Mouse (Mus musculus): Measurements from ENCODE around the gene Shank2. TPM values are rescaled to one million over a fixed set of nuclear protein-coding genes. Genes with fewer than 3 reads are reported as not detected.

Gene Shank2
- polyA plus RNA-seq, 1 experiment from 2014 or later, result 0.92 TPM

GRCm38 (mm10) chr7:144257821-144258220, 256.1 kb downstream of the Shank2 start:
- ATAC-seq (no peak), DNase-seq (no peak)
- no peak overlapping the region for H3K4me3 ChIP-seq (ENCODE audit: low read depth, low read length)
- H3K4me1 ChIP-seq (ENCODE audit: insufficient read depth), result no peaks in the 10 kb centered on the region
- no peak for TF ChIP-seq CTCF (IDR thresholded peaks at IDR 0.05; ENCODE audit: low read depth)
- TF ChIP-seq EP300 (IDR thresholded peaks at IDR 0.05; ENCODE audit: low read depth), result no peak
- H3K36me3 ChIP-seq (replicated peaks; ENCODE audit: insufficient read depth, low read length), result 0 out of 2 replicates have a peak, but pooled peaks cover under 1% of the 10 kb centered on the region
- no peak overlapping the region for H3K4me2 ChIP-seq (ENCODE audit: low read depth, low read length)
- H3K27me3 ChIP-seq (ENCODE audit: insufficient read depth, low read length), result no peaks in the 10 kb centered on the region
- no peak overlapping the region for H3K27ac ChIP-seq (ENCODE audit: low read depth)
- WGBS (ENCODE audit: insufficient replicate concordance), result 67% methylated on average over 7 of the region's 7 CpGs
- H3K9ac ChIP-seq (replicated peaks), result no peak overlapping the region
- no peaks in the 10 kb centered on the region for H3K9me3 ChIP-seq (ENCODE audit: low read length)

GRCm38 (mm10) chr7:144258332-144258731, 256.6 kb downstream of the Shank2 start:
- Histone ChIP-seq H3K4me3 (ENCODE audit: low read depth, low read length) (no peak overlapping the region), H3K4me1 (ENCODE audit: insufficient read depth) (no peaks in the 10 kb centered on the region), H3K9ac (replicated peaks) (no peak overlapping the region), H3K4me2 (ENCODE audit: low read depth, low read length) (no peak overlapping the region), H3K27me3 (ENCODE audit: insufficient read depth, low read length) (no peaks in the 10 kb centered on the region), H3K36me3 (replicated peaks; ENCODE audit: insufficient read depth, low read length) (0 out of 2 replicates have a peak, but pooled peaks cover 3% of the 10 kb centered on the region), H3K27ac (ENCODE audit: low read depth) (no peak overlapping the region), H3K9me3 (ENCODE audit: low read length) (no peaks in the 10 kb centered on the region)
- TF ChIP-seq CTCF (IDR thresholded peaks at IDR 0.05; ENCODE audit: low read depth) (no peak), EP300 (IDR thresholded peaks at IDR 0.05; ENCODE audit: low read depth) (no peak)
- WGBS (ENCODE audit: insufficient replicate concordance), result 55% methylated on average over 4 of the region's 4 CpGs
- ATAC-seq (no peak), DNase-seq (no peak)

- H3K27me3 ChIP-seq (ENCODE audit: insufficient read depth, low read length), result no peaks in the 10 kb centered on the region
- H3K4me1 ChIP-seq (ENCODE audit: insufficient read depth), result no peaks in the 10 kb centered on the region
- H3K27ac ChIP-seq (ENCODE audit: low read depth), result no peak overlapping the region
- H3K4me2 ChIP-seq (ENCODE audit: low read depth, low read length), result no peak overlapping the region
- ATAC-seq (no peak), DNase-seq (no peak)
- no peak for TF ChIP-seq EP300 (IDR thresholded peaks at IDR 0.05; ENCODE audit: low read depth)
- TF ChIP-seq CTCF (IDR thresholded peaks at IDR 0.05; ENCODE audit: low read depth), result no peak
- no peak overlapping the region for H3K4me3 ChIP-seq (ENCODE audit: low read depth, low read length)
- H3K9ac ChIP-seq (replicated peaks), result no peak overlapping the region
- 76% methylated on average over 6 of the region's 6 CpGs for WGBS (ENCODE audit: insufficient replicate concordance)
- no peaks in the 10 kb centered on the region for H3K9me3 ChIP-seq (ENCODE audit: low read length)
- H3K36me3 ChIP-seq (replicated peaks; ENCODE audit: insufficient read depth, low read length), result 0 out of 2 replicates have a peak, but pooled peaks cover 3% of the 10 kb centered on the region
Observed at GRCm38 (mm10) chr7:144262666-144263065, 260.9 kb downstream of the Shank2 start.

- no peak overlapping the region for H3K4me2 ChIP-seq (ENCODE audit: low read depth, low read length)
- H3K27ac ChIP-seq (ENCODE audit: low read depth), result no peak overlapping the region
- TF ChIP-seq CTCF (IDR thresholded peaks at IDR 0.05; ENCODE audit: low read depth) (no peak), EP300 (IDR thresholded peaks at IDR 0.05; ENCODE audit: low read depth) (no peak)
- no peak overlapping the region for H3K9ac ChIP-seq (replicated peaks)
- H3K4me3 ChIP-seq (ENCODE audit: low read depth, low read length), result no peak overlapping the region
- no peaks in the 10 kb centered on the region for H3K27me3 ChIP-seq (ENCODE audit: insufficient read depth, low read length)
- ATAC-seq, result no peak
- H3K9me3 ChIP-seq (ENCODE audit: low read length), result no peaks in the 10 kb centered on the region
- DNase-seq, result no peak
- 0 out of 2 replicates have a peak, but pooled peaks cover 3% of the 10 kb centered on the region for H3K36me3 ChIP-seq (replicated peaks; ENCODE audit: insufficient read depth, low read length)
- H3K4me1 ChIP-seq (ENCODE audit: insufficient read depth), result no peaks in the 10 kb centered on the region
- WGBS (ENCODE audit: insufficient replicate concordance), result 71% methylated on average over 7 of the region's 7 CpGs
Observed at GRCm38 (mm10) chr7:144266745-144267144, 265.0 kb downstream of the Shank2 start.

GRCm38 (mm10) chr7:144268329-144268728, 266.6 kb downstream of the Shank2 start:
- Histone ChIP-seq H3K36me3 (replicated peaks; ENCODE audit: insufficient read depth, low read length) (no peaks in the 10 kb centered on the region), H3K4me1 (ENCODE audit: insufficient read depth) (no peaks in the 10 kb centered on the region), H3K27me3 (ENCODE audit: insufficient read depth, low read length) (no peaks in the 10 kb centered on the region), H3K4me2 (ENCODE audit: low read depth, low read length) (no peak overlapping the region), H3K4me3 (ENCODE audit: low read depth, low read length) (no peak overlapping the region), H3K9ac (replicated peaks) (no peak overlapping the region), H3K27ac (ENCODE audit: low read depth) (no peak overlapping the region), H3K9me3 (ENCODE audit: low read length) (no peaks in the 10 kb centered on the region)
- no peak for TF ChIP-seq EP300 (IDR thresholded peaks at IDR 0.05; ENCODE audit: low read depth)
- TF ChIP-seq CTCF (IDR thresholded peaks at IDR 0.05; ENCODE audit: low read depth), result no peak
- ATAC-seq, result no peak
- WGBS (ENCODE audit: insufficient replicate concordance), result 65% methylated on average over 7 of the region's 7 CpGs
- DNase-seq, result no peak

GRCm38 (mm10) chr7:144268778-144269177, 267.1 kb downstream of the Shank2 start:
- no peaks in the 10 kb centered on the region for H3K4me1 ChIP-seq (ENCODE audit: insufficient read depth)
- H3K27me3 ChIP-seq (ENCODE audit: insufficient read depth, low read length), result no peaks in the 10 kb centered on the region
- TF ChIP-seq EP300 (IDR thresholded peaks at IDR 0.05; ENCODE audit: low read depth), result no peak
- TF ChIP-seq CTCF (IDR thresholded peaks at IDR 0.05; ENCODE audit: low read depth), result no peak
- H3K9me3 ChIP-seq (ENCODE audit: low read length), result no peaks in the 10 kb centered on the region
- H3K36me3 ChIP-seq (replicated peaks; ENCODE audit: insufficient read depth, low read length), result no peaks in the 10 kb centered on the region
- WGBS (ENCODE audit: insufficient replicate concordance), result 74% methylated on average over 4 of the region's 4 CpGs
- DNase-seq, result no peak
- ATAC-seq, result no peak
- no peak overlapping the region for H3K9ac ChIP-seq (replicated peaks)
- H3K27ac ChIP-seq (ENCODE audit: low read depth), result no peak overlapping the region
- no peak overlapping the region for H3K4me2 ChIP-seq (ENCODE audit: low read depth, low read length)
- H3K4me3 ChIP-seq (ENCODE audit: low read depth, low read length), result no peak overlapping the region

GRCm38 (mm10) chr7:144271074-144271473, 269.3 kb downstream of the Shank2 start:
- no peaks in the 10 kb centered on the region for H3K9me3 ChIP-seq (ENCODE audit: low read length)
- no peaks in the 10 kb centered on the region for H3K36me3 ChIP-seq (replicated peaks; ENCODE audit: insufficient read depth, low read length)
- no peak overlapping the region for H3K4me2 ChIP-seq (ENCODE audit: low read depth, low read length)
- no peaks in the 10 kb centered on the region for H3K27me3 ChIP-seq (ENCODE audit: insufficient read depth, low read length)
- TF ChIP-seq CTCF (IDR thresholded peaks at IDR 0.05; ENCODE audit: low read depth), result no peak
- TF ChIP-seq EP300 (IDR thresholded peaks at IDR 0.05; ENCODE audit: low read depth), result no peak
- DNase-seq (no peak), ATAC-seq (no peak)
- H3K4me3 ChIP-seq (ENCODE audit: low read depth, low read length), result no peak overlapping the region
- WGBS (ENCODE audit: insufficient replicate concordance), result 79% methylated on average over 2 of the region's 2 CpGs
- H3K27ac ChIP-seq (ENCODE audit: low read depth), result no peak overlapping the region
- H3K9ac ChIP-seq (replicated peaks), result no peak overlapping the region
- H3K4me1 ChIP-seq (ENCODE audit: insufficient read depth), result no peaks in the 10 kb centered on the region

Measured in liver, postnatal 0 days (tissue).